Mouse (Mus musculus): ENCODE data around the gene Tcf20. TPM values are rescaled to one million over a fixed set of nuclear protein-coding genes. Genes with fewer than 3 reads are reported as not detected.
A peak's percentile ranks its signal among the peaks of the same experiment; 100 is the strongest.

Tcf20 gene
- polyA plus RNA-seq, 1 experiment = 48.7 TPM

GRCm38 (mm10) chr15:82822347-82822746 is 165.3 kb downstream of the Tcf20 start:
- no peaks in the 10 kb centered on the region for H3K27me3 ChIP-seq (ENCODE audit: control insufficient read depth, insufficient read depth, low read length)

DNA sequence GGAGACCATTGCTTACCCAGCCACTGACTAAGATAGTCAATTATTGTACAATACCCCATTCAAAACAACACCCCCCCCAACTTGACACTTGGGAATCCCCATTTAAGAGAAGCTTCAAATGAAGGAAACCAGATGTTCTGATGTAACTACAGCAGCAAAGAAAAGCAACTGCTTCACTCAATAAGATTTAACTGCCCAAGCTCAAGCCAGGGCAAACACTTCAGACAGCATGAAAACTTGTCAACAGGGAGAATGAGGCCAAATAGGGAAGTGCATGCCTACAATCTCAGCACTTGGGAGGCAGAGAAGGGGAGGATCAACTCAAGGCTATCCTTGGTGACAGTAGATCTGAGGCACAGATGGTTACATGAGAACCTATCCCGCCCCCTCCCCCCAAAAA is 166.0 kb downstream of the Tcf20 start:
- H3K4me3 ChIP-seq (ENCODE audit: control insufficient read depth, insufficient read depth, low read length) = no peak overlapping the region
- no peaks in the 10 kb centered on the region for H3K4me1 ChIP-seq (replicated peaks; ENCODE audit: control insufficient read depth, insufficient read depth, low read length)
- no peak overlapping the region for H3K27ac ChIP-seq (ENCODE audit: control insufficient read depth, insufficient read depth, low read length)
- H3K27me3 ChIP-seq (ENCODE audit: control insufficient read depth, insufficient read depth, low read length) = no peaks in the 10 kb centered on the region
- 96% methylated on average over 1 of the region's 1 CpGs for WGBS
- DNase-seq = no peak
- TF ChIP-seq CTCF (IDR thresholded peaks at IDR 0.05; ENCODE audit: borderline replicate concordance, control insufficient read depth, extremely low read depth, insufficient read depth, low read length, poor library complexity) = no peak
- no peak for TF ChIP-seq POLR2A (IDR thresholded peaks at IDR 0.05; ENCODE audit: control insufficient read depth, extremely low read depth, insufficient read depth, low read length, poor library complexity)
- H3K36me3 ChIP-seq (ENCODE audit: control insufficient read depth, insufficient read depth, low read length) = peaks cover 42% of the 10 kb centered on the region

More at GRCm38 (mm10) chr15:82822347-82822746, 165.3 kb downstream of the Tcf20 start:
- Histone ChIP-seq H3K4me1 (replicated peaks; ENCODE audit: control insufficient read depth, insufficient read depth, low read length) (no peaks in the 10 kb centered on the region), H3K36me3 (ENCODE audit: control insufficient read depth, insufficient read depth, low read length) (peaks cover 37% of the 10 kb centered on the region), H3K4me3 (ENCODE audit: control insufficient read depth, insufficient read depth, low read length) (no peak overlapping the region), H3K27ac (ENCODE audit: control insufficient read depth, insufficient read depth, low read length) (no peak overlapping the region)
- WGBS = 87% methylated on average over 3 of the region's 4 CpGs
- DNase-seq = no peak
- TF ChIP-seq CTCF (IDR thresholded peaks at IDR 0.05; ENCODE audit: borderline replicate concordance, control insufficient read depth, extremely low read depth, insufficient read depth, low read length, poor library complexity) (no peak), POLR2A (IDR thresholded peaks at IDR 0.05; ENCODE audit: control insufficient read depth, extremely low read depth, insufficient read depth, low read length, poor library complexity) (no peak)

- DNase-seq = no peak
- Histone ChIP-seq H3K36me3 (ENCODE audit: control insufficient read depth, insufficient read depth, low read length) (peaks cover 48% of the 10 kb centered on the region), H3K27ac (ENCODE audit: control insufficient read depth, insufficient read depth, low read length) (no peak overlapping the region), H3K27me3 (ENCODE audit: control insufficient read depth, insufficient read depth, low read length) (no peaks in the 10 kb centered on the region), H3K4me1 (replicated peaks; ENCODE audit: control insufficient read depth, insufficient read depth, low read length) (no peaks in the 10 kb centered on the region), H3K4me3 (ENCODE audit: control insufficient read depth, insufficient read depth, low read length) (no peak overlapping the region)
- WGBS = 98% methylated on average over 4 of the region's 4 CpGs
- TF ChIP-seq CTCF (IDR thresholded peaks at IDR 0.05; ENCODE audit: borderline replicate concordance, control insufficient read depth, extremely low read depth, insufficient read depth, low read length, poor library complexity) (no peak), POLR2A (IDR thresholded peaks at IDR 0.05; ENCODE audit: control insufficient read depth, extremely low read depth, insufficient read depth, low read length, poor library complexity) (no peak)
Observed at GRCm38 (mm10) chr15:82815296-82815695, 172.4 kb downstream of the Tcf20 start.

DNA sequence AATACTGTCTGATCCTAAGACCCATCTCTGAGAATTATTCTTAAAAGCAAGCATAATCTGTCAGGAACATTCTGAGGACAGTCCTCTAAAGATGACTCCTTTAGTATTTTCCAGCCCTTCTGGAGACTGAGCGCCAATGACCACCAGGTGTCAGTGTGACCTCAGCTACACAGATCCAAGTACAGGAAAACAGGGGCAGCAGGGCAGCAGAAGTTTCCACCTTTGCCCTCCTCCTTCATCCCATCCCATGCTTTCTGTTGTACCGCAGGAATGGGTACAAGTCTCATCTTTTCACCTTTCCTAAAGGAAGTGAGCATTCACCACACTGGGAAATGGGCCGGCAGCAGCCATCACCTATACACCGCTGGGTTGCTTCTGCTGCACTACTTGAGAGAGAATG is 172.9 kb downstream of the Tcf20 start:
- Histone ChIP-seq H3K36me3 (ENCODE audit: control insufficient read depth, insufficient read depth, low read length) (peaks cover 51% of the 10 kb centered on the region), H3K27ac (ENCODE audit: control insufficient read depth, insufficient read depth, low read length) (no peak overlapping the region), H3K4me1 (replicated peaks; ENCODE audit: control insufficient read depth, insufficient read depth, low read length) (no peaks in the 10 kb centered on the region), H3K27me3 (ENCODE audit: control insufficient read depth, insufficient read depth, low read length) (no peaks in the 10 kb centered on the region), H3K4me3 (ENCODE audit: control insufficient read depth, insufficient read depth, low read length) (no peak overlapping the region)
- DNase-seq = peak; percentile 60
- no peak for TF ChIP-seq POLR2A (IDR thresholded peaks at IDR 0.05; ENCODE audit: control insufficient read depth, extremely low read depth, insufficient read depth, low read length, poor library complexity)
- peak; percentile 43; the same call in 1 of the 2 replicates for TF ChIP-seq CTCF (IDR thresholded peaks at IDR 0.05; ENCODE audit: borderline replicate concordance, control insufficient read depth, extremely low read depth, insufficient read depth, low read length, poor library complexity)
- 79% methylated on average over 4 of the region's 4 CpGs for WGBS

GRCm38 (mm10) chr15:82814321-82814720 is 173.4 kb downstream of the Tcf20 start:
- peaks cover 55% of the 10 kb centered on the region for H3K36me3 ChIP-seq (ENCODE audit: control insufficient read depth, insufficient read depth, low read length)
- no peak for DNase-seq
- WGBS = 90% methylated on average over 7 of the region's 7 CpGs

DNA sequence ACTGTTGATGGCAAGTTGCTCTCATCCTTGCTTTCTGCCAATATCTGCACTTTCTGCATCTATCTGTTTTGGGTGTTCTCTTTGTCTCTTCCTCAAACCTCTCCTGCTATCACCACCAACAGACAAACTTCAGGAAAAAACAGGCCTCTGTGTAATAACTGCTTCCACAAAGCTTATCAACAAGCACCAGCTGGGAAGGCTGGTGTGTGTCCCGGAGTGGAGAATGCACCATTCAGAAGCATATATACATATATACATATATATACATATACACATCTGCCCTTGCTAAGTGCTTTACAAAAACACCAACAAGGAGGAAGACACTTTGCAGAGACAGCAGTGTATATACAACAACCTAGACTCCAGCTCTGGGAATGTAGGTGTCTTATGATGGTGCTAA is 177.1 kb downstream of the Tcf20 start:
- Histone ChIP-seq H3K36me3 (ENCODE audit: control insufficient read depth, insufficient read depth, low read length) (peaks cover 47% of the 10 kb centered on the region), H3K27ac (ENCODE audit: control insufficient read depth, insufficient read depth, low read length) (no peak overlapping the region), H3K4me3 (ENCODE audit: control insufficient read depth, insufficient read depth, low read length) (no peak overlapping the region), H3K4me1 (replicated peaks; ENCODE audit: control insufficient read depth, insufficient read depth, low read length) (no peaks in the 10 kb centered on the region), H3K27me3 (ENCODE audit: control insufficient read depth, insufficient read depth, low read length) (no peaks in the 10 kb centered on the region)
- DNase-seq = no peak
- TF ChIP-seq CTCF (IDR thresholded peaks at IDR 0.05; ENCODE audit: borderline replicate concordance, control insufficient read depth, extremely low read depth, insufficient read depth, low read length, poor library complexity) (no peak), POLR2A (IDR thresholded peaks at IDR 0.05; ENCODE audit: control insufficient read depth, extremely low read depth, insufficient read depth, low read length, poor library complexity) (no peak)
- WGBS = 94% methylated on average over 1 of the region's 1 CpGs

More at GRCm38 (mm10) chr15:82814321-82814720, 173.4 kb downstream of the Tcf20 start:
- H3K27me3 ChIP-seq (ENCODE audit: control insufficient read depth, insufficient read depth, low read length) = no peaks in the 10 kb centered on the region
- no peak overlapping the region for H3K27ac ChIP-seq (ENCODE audit: control insufficient read depth, insufficient read depth, low read length)
- H3K4me3 ChIP-seq (ENCODE audit: control insufficient read depth, insufficient read depth, low read length) = no peak overlapping the region
- no peaks in the 10 kb centered on the region for H3K4me1 ChIP-seq (replicated peaks; ENCODE audit: control insufficient read depth, insufficient read depth, low read length)
- no peak for TF ChIP-seq POLR2A (IDR thresholded peaks at IDR 0.05; ENCODE audit: control insufficient read depth, extremely low read depth, insufficient read depth, low read length, poor library complexity)
- no peak for TF ChIP-seq CTCF (IDR thresholded peaks at IDR 0.05; ENCODE audit: borderline replicate concordance, control insufficient read depth, extremely low read depth, insufficient read depth, low read length, poor library complexity)

GRCm38 (mm10) chr15:82809511-82809910 is 178.2 kb downstream of the Tcf20 start:
- Histone ChIP-seq H3K4me1 (replicated peaks; ENCODE audit: control insufficient read depth, insufficient read depth, low read length) (no peaks in the 10 kb centered on the region), H3K36me3 (ENCODE audit: control insufficient read depth, insufficient read depth, low read length) (peaks cover 39% of the 10 kb centered on the region), H3K4me3 (ENCODE audit: control insufficient read depth, insufficient read depth, low read length) (no peak overlapping the region), H3K27me3 (ENCODE audit: control insufficient read depth, insufficient read depth, low read length) (no peaks in the 10 kb centered on the region), H3K27ac (ENCODE audit: control insufficient read depth, insufficient read depth, low read length) (no peak overlapping the region)
- TF ChIP-seq POLR2A (IDR thresholded peaks at IDR 0.05; ENCODE audit: control insufficient read depth, extremely low read depth, insufficient read depth, low read length, poor library complexity) = no peak
- no peak for TF ChIP-seq CTCF (IDR thresholded peaks at IDR 0.05; ENCODE audit: borderline replicate concordance, control insufficient read depth, extremely low read depth, insufficient read depth, low read length, poor library complexity)
- 91% methylated on average over 6 of the region's 6 CpGs for WGBS
- DNase-seq = no peak
